Mouse (Mus musculus) kidney, embryonic 14.5 days (tissue): ENCODE data around the gene Smim17. TPM values are rescaled to one million over a fixed set of nuclear protein-coding genes. Genes with fewer than 3 reads are reported as not detected.
"Not testable (repeated sequence)": the region's sequence is repeated elsewhere in the genome, so short reads cannot be mapped to it uniquely, and the experiment has no call there.

Source experiments
- ATAC-seq: fragments of 200-750 bp; cut with Nextera tagmentation; 2 replicates; pipeline ENCODE4 v1.8.0; 2017; ENCODE audit warnings: moderate number of reproducible peaks, mild to moderate bottlenecking, moderate TSS enrichment, moderate library complexity; ENCODE audit not compliant: low FRiP score, low TSS enrichment
- H3K27ac ChIP-seq: fragments of 300-500 bp; sonication (generic); 2 replicates; pipeline ENCODE4 v1.5.1; 2014; ENCODE audit warnings: low read depth, mild to moderate bottlenecking, low read length, moderate library complexity, mixed read lengths
- H3K27me3 ChIP-seq: fragments of 300-500 bp; sonication (generic); 2 replicates; pipeline ENCODE4 v1.6.1; 2014; ENCODE audit warnings: mild to moderate bottlenecking, low read length; ENCODE audit not compliant: control insufficient read depth, insufficient read depth
- H3K36me3 ChIP-seq: fragments of 300-500 bp; sonication (generic); 2 replicates; pipeline ENCODE4 v1.6.1; 2014; ENCODE audit warnings: low read length, mixed read lengths; ENCODE audit not compliant: control insufficient read depth, insufficient read depth
- H3K4me1 ChIP-seq: fragments of 300-500 bp; sonication (generic); 2 replicates; pipeline ENCODE4 v1.6.1; 2014; ENCODE audit warnings: low read length, mixed read lengths; ENCODE audit not compliant: control insufficient read depth, insufficient read depth
- H3K4me2 ChIP-seq: fragments of 300-500 bp; sonication (generic); replicated peaks from 2 replicates; pipeline ENCODE4 v1.6.1; 2014; ENCODE audit warnings: low read depth, mild to moderate bottlenecking, low read length
- H3K4me3 ChIP-seq: fragments of 300-500 bp; sonication (generic); 2 replicates; pipeline ENCODE4 v1.5.1; 2014; ENCODE audit warnings: mild to moderate bottlenecking, low read length
- H3K9ac ChIP-seq: fragments of 300-500 bp; sonication (generic); 2 replicates; pipeline ENCODE4 v1.6.1; 2014; ENCODE audit warnings: low read depth, mild to moderate bottlenecking, low read length, moderate library complexity
- H3K9me3 ChIP-seq: fragments of 300-500 bp; sonication (generic); 2 replicates; pipeline ENCODE4 v1.6.1; 2016; ENCODE audit warnings: low read length; ENCODE audit not compliant: control insufficient read depth
- WGBS: fragments of 180-500 bp; shearing (Covaris S2); extraction: QIAGEN DNeasy Blood & Tissue Kit; methylation state at CpG from one replicate; pipeline ENCODE4 v1.1.7; 2014; 5-methylcytosine and 5-hydroxymethylcytosine counted together
- polyA plus RNA-seq: library from polyadenylated mRNA; unstranded; fragments of >200 nt; fragmentation: Nextera tagmentation; extraction: Ambion mirVana; gene quantifications from 2 replicates; pipeline ENCODE4 v1.2.1, GENCODE M21; 2014

The Smim17 gene
- polyA plus RNA-seq, 1 experiment from 2014 or later = not detected

- Histone ChIP-seq H3K4me2 (no peak overlapping the region), H3K27me3 (no peaks in the 10 kb centered on the region), H3K4me3 (no peak overlapping the region), H3K9ac (no peak overlapping the region), H3K36me3 (no peaks in the 10 kb centered on the region), H3K9me3 (no peaks in the 10 kb centered on the region), H3K4me1 (no peaks in the 10 kb centered on the region), H3K27ac (no peak overlapping the region)
- no peak for ATAC-seq
- WGBS = 92% methylated on average over 5 of the region's 5 CpGs
Observed at GRCm38 (mm10) chr7:6367185-6367584, 31.3 kb upstream of the Smim17 start.

DNA sequence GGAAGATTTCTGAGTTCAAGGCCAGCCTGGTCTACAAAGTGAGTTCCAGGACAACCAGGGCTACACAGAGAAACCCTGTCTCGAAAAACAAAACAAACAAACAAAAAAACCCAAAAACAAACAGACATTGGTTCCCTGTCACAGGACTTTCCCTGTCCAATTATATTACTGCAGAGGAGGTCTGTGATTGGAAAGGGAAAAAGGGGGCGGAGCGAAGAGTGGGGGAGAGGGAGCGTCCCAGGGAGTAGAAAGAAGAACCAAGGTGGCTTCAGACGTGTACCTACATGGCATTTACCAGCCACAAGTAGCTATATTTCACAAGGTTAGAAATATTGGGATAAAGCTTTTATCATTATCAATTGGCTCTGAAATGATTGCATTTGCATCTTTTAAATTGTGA, 30.4 kb upstream of the Smim17 start:
- H3K9me3 ChIP-seq, H3K4me2 ChIP-seq, H3K27me3 ChIP-seq, ATAC-seq, H3K36me3 ChIP-seq, H3K4me1 ChIP-seq, H3K27ac ChIP-seq, H3K4me3 ChIP-seq, H3K9ac ChIP-seq: not testable (repeated sequence)
- WGBS = 85% methylated on average over 5 of the region's 5 CpGs

GRCm38 (mm10) chr7:6369460-6369859, 29.1 kb upstream of the Smim17 start:
- H3K36me3 ChIP-seq = no peaks in the 10 kb centered on the region
- no peak overlapping the region for H3K9ac ChIP-seq
- no peaks in the 10 kb centered on the region for H3K4me1 ChIP-seq
- H3K9me3 ChIP-seq = no peaks in the 10 kb centered on the region
- no peaks in the 10 kb centered on the region for H3K27me3 ChIP-seq
- 81% methylated on average over 3 of the region's 3 CpGs for WGBS
- no peak overlapping the region for H3K27ac ChIP-seq
- no peak for ATAC-seq
- no peak overlapping the region for H3K4me3 ChIP-seq
- H3K4me2 ChIP-seq = no peak overlapping the region

DNA sequence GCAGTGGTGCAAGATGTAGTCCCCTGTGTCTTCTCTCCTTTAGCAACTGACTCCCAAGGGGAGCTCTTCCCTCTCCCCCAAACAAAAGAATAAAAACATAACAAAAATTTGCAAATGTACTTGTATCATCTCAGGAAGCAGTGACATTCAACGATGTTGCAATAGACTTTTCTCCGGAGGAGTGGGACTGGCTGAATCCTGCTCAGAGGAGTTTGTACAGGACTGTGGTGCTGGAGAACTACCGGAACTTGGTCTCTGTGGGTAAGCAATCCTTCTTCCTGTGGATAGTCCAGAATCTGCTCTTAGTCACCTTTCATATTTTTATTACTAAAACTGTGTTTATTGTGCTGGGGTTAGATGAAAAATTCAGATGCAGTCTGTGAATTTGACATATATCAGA, 25.5 kb upstream of the Smim17 start:
- no peaks in the 10 kb centered on the region for H3K9me3 ChIP-seq
- no peak for ATAC-seq
- H3K4me1 ChIP-seq = no peaks in the 10 kb centered on the region
- no peak overlapping the region for H3K27ac ChIP-seq
- no peak overlapping the region for H3K9ac ChIP-seq
- no peaks in the 10 kb centered on the region for H3K27me3 ChIP-seq
- H3K4me3 ChIP-seq = no peak overlapping the region
- no peaks in the 10 kb centered on the region for H3K36me3 ChIP-seq
- WGBS = 89% methylated on average over 3 of the region's 3 CpGs
- no peak overlapping the region for H3K4me2 ChIP-seq

DNA sequence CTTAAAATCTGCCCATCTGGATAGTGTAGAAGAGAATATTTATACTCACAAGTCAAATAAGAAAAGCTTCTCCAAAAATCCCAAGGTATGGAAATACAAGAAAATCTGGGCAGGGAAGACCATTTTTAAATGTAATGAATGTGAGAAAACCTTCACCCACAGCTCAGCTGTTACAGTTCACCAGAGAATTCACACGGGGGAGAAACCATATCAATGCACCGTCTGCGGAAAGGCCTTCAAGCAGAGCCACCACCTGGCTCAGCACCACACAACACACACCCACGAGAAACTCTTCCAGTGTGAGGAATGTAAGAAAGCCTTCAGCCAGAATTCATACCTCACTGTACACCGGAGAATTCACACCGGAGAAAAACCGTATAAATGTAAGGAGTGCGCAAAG, 20.1 kb upstream of the Smim17 start:
- Histone ChIP-seq H3K4me2 (no peak overlapping the region), H3K27me3 (no peaks in the 10 kb centered on the region), H3K9me3 (no peaks in the 10 kb centered on the region), H3K4me1 (no peaks in the 10 kb centered on the region), H3K9ac (no peak overlapping the region), H3K36me3 (no peaks in the 10 kb centered on the region; the same call in 1 of the 2 replicates), H3K4me3 (no peak overlapping the region), H3K27ac (no peak overlapping the region)
- 84% methylated on average over 8 of the region's 8 CpGs for WGBS
- ATAC-seq = no peak

DNA sequence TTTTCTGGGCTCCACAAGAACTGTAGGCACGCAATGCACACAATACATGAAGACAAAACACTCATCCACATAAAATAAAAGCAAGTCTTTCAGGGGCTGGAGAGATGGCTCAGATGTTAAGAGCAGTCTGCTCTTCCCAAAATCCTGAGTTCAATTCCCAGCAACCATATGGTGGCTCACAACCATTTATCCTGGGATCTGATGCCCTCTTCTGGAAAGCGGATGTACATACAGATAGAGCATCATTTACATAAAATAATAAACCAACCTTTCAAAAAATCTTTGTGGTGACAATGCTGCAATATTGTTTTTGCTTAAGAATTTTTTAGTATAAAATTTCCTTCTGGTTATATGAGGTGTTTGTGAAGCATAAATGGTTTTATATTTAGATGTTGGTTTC, 17.1 kb upstream of the Smim17 start:
- Histone ChIP-seq H3K4me1 (no peaks in the 10 kb centered on the region), H3K4me2 (no peak overlapping the region), H3K9me3 (no peaks in the 10 kb centered on the region), H3K9ac (no peak overlapping the region), H3K4me3 (no peak overlapping the region), H3K27ac (no peak overlapping the region), H3K27me3 (no peaks in the 10 kb centered on the region), H3K36me3 (no peaks in the 10 kb centered on the region; the same call in 1 of the 2 replicates)
- ATAC-seq = no peak
- WGBS = 84% methylated on average over 2 of the region's 2 CpGs

GRCm38 (mm10) chr7:6383044-6383455, 15.5 kb upstream of the Smim17 start, which contains the start of gene Zfp28:
Gene Zfp28, plus strand, starts transcription at chr7:6383295.
- under 1% methylated on average over 28 of the region's 28 CpGs for WGBS

GRCm38 (mm10) chr7:6384011-6384410, 14.5 kb upstream of the Smim17 start:
- no peaks in the 10 kb centered on the region for H3K36me3 ChIP-seq
- no peaks in the 10 kb centered on the region for H3K27me3 ChIP-seq
- no peaks in the 10 kb centered on the region for H3K4me1 ChIP-seq
- no peak overlapping the region for H3K27ac ChIP-seq
- H3K4me3 ChIP-seq = peak overlapping the region; percentile 53; the same call in 1 of the 2 replicates
- H3K9me3 ChIP-seq = no peaks in the 10 kb centered on the region
- ATAC-seq = 0 out of 2 replicates have a peak, but pooled peaks have one; percentile 4
- peak overlapping the region; percentile 55 for H3K4me2 ChIP-seq
- 65% methylated on average over 8 of the region's 8 CpGs for WGBS
- H3K9ac ChIP-seq = peak overlapping the region; percentile 50; the same call in 1 of the 2 replicates

More at GRCm38 (mm10) chr7:6383044-6383455, 15.5 kb upstream of the Smim17 start, which contains the start of gene Zfp28:
- peak within 1 kb of the TSS; percentile 50; the same call in 1 of the 2 replicates for H3K9ac ChIP-seq
- ATAC-seq = peak; percentile 97
- H3K4me2 ChIP-seq = peak within 1 kb of the TSS; percentile 55
- H3K9me3 ChIP-seq = no peaks in the 10 kb centered on the region
- no peaks in the 10 kb centered on the region; the same call in 1 of the 2 replicates for H3K36me3 ChIP-seq
- H3K27me3 ChIP-seq = no peaks in the 10 kb centered on the region
- no peaks in the 10 kb centered on the region for H3K4me1 ChIP-seq
- no peak within 1 kb of the TSS for H3K27ac ChIP-seq
- peak within 1 kb of the TSS; percentile 53 for H3K4me3 ChIP-seq

DNA sequence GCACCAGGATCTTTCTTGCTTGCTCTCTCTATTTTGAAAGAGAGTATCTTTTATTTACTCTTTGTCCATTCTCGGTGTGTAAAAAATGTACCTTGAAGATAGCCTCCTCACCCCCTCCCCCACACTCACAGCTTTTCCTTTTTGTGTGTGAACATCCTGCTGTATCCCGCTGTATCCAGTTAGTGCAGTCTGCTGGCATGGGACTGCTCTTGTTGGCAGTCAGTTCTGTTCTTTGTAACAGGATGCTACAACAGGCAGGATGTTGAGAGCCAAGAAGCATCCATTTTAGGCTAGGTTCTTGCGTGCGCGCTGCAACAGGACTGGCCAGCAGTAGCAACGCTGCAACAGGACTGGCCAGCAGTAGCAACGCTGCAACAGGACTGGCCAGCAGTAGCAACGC, 11.5 kb upstream of the Smim17 start:
- H3K27me3 ChIP-seq = no peaks in the 10 kb centered on the region

More for the DNA sequence above, 11.5 kb upstream of the Smim17 start:
- ATAC-seq = no peak
- H3K4me3 ChIP-seq = no peak overlapping the region
- peaks cover 6% of the 10 kb centered on the region; the same call in 1 of the 2 replicates for H3K36me3 ChIP-seq
- H3K4me2 ChIP-seq = no peak overlapping the region
- WGBS = 96% methylated on average over 8 of the region's 8 CpGs
- H3K4me1 ChIP-seq = no peaks in the 10 kb centered on the region
- no peak overlapping the region for H3K27ac ChIP-seq
- no peaks in the 10 kb centered on the region for H3K9me3 ChIP-seq
- no peak overlapping the region for H3K9ac ChIP-seq
